Mouse (Mus musculus) MEL (cell line): ENCODE results near the gene Lyar. TPM values are rescaled to one million over a fixed set of nuclear protein-coding genes. Genes with fewer than 3 reads are reported as not detected.
A peak's percentile ranks its signal among the peaks of the same experiment; 100 is the strongest.

Experiments
- DNase-seq: peaks from one replicate; pipeline ENCODE4 v3.0.0; 2011; ENCODE audit warnings: low read depth, low spot score
- H3K27ac ChIP-seq: 2 replicates; pipeline ENCODE4 v1.5.1; 2012; ENCODE audit warnings: low read depth, mild to moderate bottlenecking, control low read depth, low read length, moderate library complexity; ENCODE audit not compliant: control insufficient read depth
- H3K27me3 ChIP-seq, 2 experiments: fragments of 150-350 bp in 1 of 2; sonication (generic) in 1 of 2; 2 replicates each; pipeline ENCODE4 v1.6.1; 2012; ENCODE audit warnings: low read length in 2 of 2, mild to moderate bottlenecking in 2 of 2, improper control_type of control experiment in 1 of 2, moderate library complexity in 1 of 2; ENCODE audit not compliant: insufficient read depth in 2 of 2, control insufficient read depth in 1 of 2
- H3K36me3 ChIP-seq, 2 experiments: 2 replicates each; pipeline ENCODE4 v1.6.1; 2012 to 2014; ENCODE audit warnings: low read length in 2 of 2, improper control_type of control experiment in 1 of 2, inconsistent platforms in 1 of 2, mild to moderate bottlenecking in 1 of 2; ENCODE audit not compliant: insufficient read depth in 2 of 2, control insufficient read depth in 1 of 2
- H3K4me1 ChIP-seq, 2 experiments: fragments of 150-350 bp in 1 of 2; sonication (generic) in 1 of 2; 2 replicates each; pipeline ENCODE4 v1.6.1; 2012; ENCODE audit warnings: low read length in 2 of 2, improper control_type of control experiment in 1 of 2, mild to moderate bottlenecking in 1 of 2; ENCODE audit not compliant: insufficient read depth in 2 of 2, control insufficient read depth in 1 of 2
- H3K4me3 ChIP-seq, 2 experiments: fragments of 150-350 bp in 1 of 2; sonication (generic) in 1 of 2; 2 replicates each; pipeline ENCODE4 v1.5.1; 2012; ENCODE audit warnings: low read depth in 2 of 2, low read length in 2 of 2, mild to moderate bottlenecking in 2 of 2, moderate library complexity in 2 of 2, control low read depth in 1 of 2, improper control_type of control experiment in 1 of 2; ENCODE audit not compliant: control insufficient read depth in 1 of 2, insufficient read depth in 1 of 2
- H3K79me2 ChIP-seq: 2 replicates; pipeline ENCODE4 v1.6.1; 2012; ENCODE audit warnings: mild to moderate bottlenecking, low read length, moderate library complexity; ENCODE audit not compliant: control insufficient read depth, poor library complexity, insufficient read depth
- H3K9ac ChIP-seq: 2 replicates; pipeline ENCODE4 v1.6.1; 2012; ENCODE audit warnings: low read depth, mild to moderate bottlenecking, control low read depth, low read length, moderate library complexity; ENCODE audit not compliant: control insufficient read depth, poor library complexity, severe bottlenecking
- H3K9me3 ChIP-seq: fragments of 150-350 bp; sonication (generic); replicated peaks from 2 replicates; pipeline ENCODE4 v1.6.1; 2012; ENCODE audit warnings: mild to moderate bottlenecking, low read length, improper control_type of control experiment, moderate library complexity; ENCODE audit not compliant: insufficient read depth
- BHLHE40 ChIP-seq: IDR thresholded peaks from 2 replicates; pipeline ENCODE4 v1.6.1; 2012; ENCODE audit warnings: low read depth, mild to moderate bottlenecking, inconsistent platforms, low read length, improper control_type of control experiment, borderline replicate concordance
- CHD1 ChIP-seq: IDR thresholded peaks from 2 replicates; pipeline ENCODE4 v1.6.1; 2012; ENCODE audit warnings: low read depth, mild to moderate bottlenecking, inconsistent platforms, low read length, improper control_type of control experiment
- CHD2 ChIP-seq: IDR thresholded peaks from 2 replicates; pipeline ENCODE4 v1.6.1; 2011; ENCODE audit warnings: low read length, improper control_type of control experiment
- CTCF ChIP-seq, 3 experiments: IDR thresholded peaks in 2 of 3; conservative IDR thresholded peaks in 1 of 3; 2 replicates each; pipeline ENCODE4 v1.5.1; 2011 to 2012; ENCODE audit warnings: low read length in 3 of 3, low read depth in 2 of 3, mild to moderate bottlenecking in 2 of 3, improper control_type of control experiment in 1 of 3, inconsistent platforms in 1 of 3, mixed read lengths in 1 of 3, moderate library complexity in 1 of 3; ENCODE audit not compliant: control insufficient read depth in 1 of 3, insufficient read depth in 1 of 3, poor library complexity in 1 of 3, severe bottlenecking in 1 of 3
- E2F4 ChIP-seq: IDR thresholded peaks from 2 replicates; pipeline ENCODE4 v1.6.1; 2011; ENCODE audit warnings: low read depth, low read length, improper control_type of control experiment, borderline replicate concordance
- ELF1 ChIP-seq: IDR thresholded peaks from 2 replicates; pipeline ENCODE4 v1.6.1; 2014; ENCODE audit warnings: low read depth, mild to moderate bottlenecking, inconsistent platforms, low read length, improper control_type of control experiment, moderate library complexity
- EP300 ChIP-seq, 2 experiments: IDR thresholded peaks; 2 replicates each; pipeline ENCODE4 v1.6.1; 2011; ENCODE audit warnings: improper control_type of control experiment in 2 of 2, low read length in 2 of 2, low read depth in 1 of 2, mild to moderate bottlenecking in 1 of 2
- ETS1 ChIP-seq: IDR thresholded peaks from 2 replicates; pipeline ENCODE4 v1.6.1; 2012; ENCODE audit warnings: low read depth, mild to moderate bottlenecking, inconsistent platforms, low read length, improper control_type of control experiment, moderate library complexity
- GABPA ChIP-seq: IDR thresholded peaks from 2 replicates; pipeline ENCODE4 v1.6.1; 2012; ENCODE audit warnings: low read depth, mild to moderate bottlenecking, inconsistent platforms, low read length, improper control_type of control experiment, moderate library complexity
- GATA1 ChIP-seq: IDR thresholded peaks from 2 replicates; pipeline ENCODE4 v1.6.1; 2011; ENCODE audit warnings: low read depth, low read length, improper control_type of control experiment
- HCFC1 ChIP-seq: IDR thresholded peaks from 2 replicates; pipeline ENCODE4 v1.6.1; 2012; ENCODE audit warnings: low read depth, mild to moderate bottlenecking, inconsistent platforms, low read length, improper control_type of control experiment, moderate library complexity
- JUND ChIP-seq: IDR thresholded peaks from 2 replicates; pipeline ENCODE4 v1.6.1; 2011; ENCODE audit warnings: low read depth, mild to moderate bottlenecking, improper control_type of control experiment, low read length
- KAT2A ChIP-seq: conservative IDR thresholded peaks from 2 replicates; pipeline ENCODE4 v1.6.1; 2012; ENCODE audit warnings: low read depth, low read length, improper control_type of control experiment, inconsistent platforms
- MAFK ChIP-seq: IDR thresholded peaks from 2 replicates; pipeline ENCODE4 v1.6.1; 2011; ENCODE audit warnings: low read depth, mild to moderate bottlenecking, low read length, improper control_type of control experiment, borderline replicate concordance
- MAX ChIP-seq: IDR thresholded peaks from 2 replicates; pipeline ENCODE4 v1.6.1; 2011; ENCODE audit warnings: low read length, improper control_type of control experiment
- MAZ ChIP-seq: IDR thresholded peaks from 2 replicates; pipeline ENCODE4 v1.6.1; 2012; ENCODE audit warnings: low read depth, mild to moderate bottlenecking, inconsistent platforms, low read length, improper control_type of control experiment
- MEF2A ChIP-seq: IDR thresholded peaks from 2 replicates; pipeline ENCODE4 v1.6.1; 2014; ENCODE audit warnings: low read depth, mild to moderate bottlenecking, inconsistent platforms, low read length, improper control_type of control experiment; ENCODE audit not compliant: poor library complexity, insufficient replicate concordance, severe bottlenecking; ENCODE audit errors: extremely low read depth
- MXI1 ChIP-seq: IDR thresholded peaks from 2 replicates; pipeline ENCODE4 v1.6.1; 2011; ENCODE audit warnings: mild to moderate bottlenecking, low read depth, low read length, improper control_type of control experiment
- MYB ChIP-seq: IDR thresholded peaks from 2 replicates; pipeline ENCODE4 v1.6.1; 2011; ENCODE audit warnings: mild to moderate bottlenecking, low read depth, low read length, improper control_type of control experiment
- MYC ChIP-seq: IDR thresholded peaks from 2 replicates; pipeline ENCODE4 v1.6.1; 2011; ENCODE audit warnings: low read depth, mild to moderate bottlenecking, low read length, improper control_type of control experiment, moderate library complexity
- NELFE ChIP-seq: IDR thresholded peaks from 2 replicates; pipeline ENCODE4 v1.6.1; 2011; ENCODE audit warnings: low read depth, low read length, improper control_type of control experiment
- NRF1 ChIP-seq: IDR thresholded peaks from 2 replicates; pipeline ENCODE4 v1.6.1; 2014; ENCODE audit warnings: low read depth, mild to moderate bottlenecking, inconsistent platforms, low read length, improper control_type of control experiment, moderate library complexity; ENCODE audit not compliant: poor library complexity, insufficient read depth, severe bottlenecking
- POLR2A ChIP-seq, 2 experiments: IDR thresholded peaks; 2 replicates each; pipeline ENCODE4 v1.6.1; 2011 to 2012; ENCODE audit warnings: low read length in 2 of 2, mild to moderate bottlenecking in 2 of 2, control low read depth in 1 of 2, improper control_type of control experiment in 1 of 2, low read depth in 1 of 2, moderate library complexity in 1 of 2; ENCODE audit not compliant: control insufficient read depth in 1 of 2, insufficient read depth in 1 of 2, poor library complexity in 1 of 2
- POLR2AphosphoS2 ChIP-seq: IDR thresholded peaks from 2 replicates; pipeline ENCODE4 v1.6.1; 2011; ENCODE audit warnings: low read length, improper control_type of control experiment
- POLR2AphosphoS5 ChIP-seq: IDR thresholded peaks from 2 replicates; pipeline ENCODE4 v1.6.1; 2012; ENCODE audit warnings: low read depth, borderline replicate concordance, mild to moderate bottlenecking, inconsistent platforms, low read length, moderate library complexity, mixed read lengths
- RAD21 ChIP-seq: IDR thresholded peaks from 2 replicates; pipeline ENCODE4 v1.6.1; 2011; ENCODE audit warnings: mild to moderate bottlenecking, low read depth, low read length, improper control_type of control experiment
- RCOR1 ChIP-seq: IDR thresholded peaks from 2 replicates; pipeline ENCODE4 v1.6.1; 2012; ENCODE audit warnings: low read depth, mild to moderate bottlenecking, inconsistent platforms, low read length, improper control_type of control experiment
- SIN3A ChIP-seq: IDR thresholded peaks from 2 replicates; pipeline ENCODE4 v1.6.1; 2012; ENCODE audit warnings: low read length, improper control_type of control experiment, inconsistent platforms
- SMC3 ChIP-seq: IDR thresholded peaks from 2 replicates; pipeline ENCODE4 v1.6.1; 2011; ENCODE audit warnings: low read depth, low read length, improper control_type of control experiment
- TAL1 ChIP-seq: IDR thresholded peaks from 2 replicates; pipeline ENCODE4 v1.6.1; 2012; ENCODE audit warnings: mild to moderate bottlenecking, inconsistent platforms, low read length, moderate library complexity, mixed read lengths
- TBP ChIP-seq: IDR thresholded peaks from 2 replicates; pipeline ENCODE4 v1.8.0; 2011; ENCODE audit warnings: low read depth, low read length, improper control_type of control experiment
- TCF12 ChIP-seq: IDR thresholded peaks from 2 replicates; pipeline ENCODE4 v1.6.1; 2014; ENCODE audit warnings: low read depth, mild to moderate bottlenecking, inconsistent platforms, low read length, improper control_type of control experiment, moderate library complexity
- USF1 ChIP-seq: IDR thresholded peaks from 2 replicates; pipeline ENCODE4 v1.6.1; 2014; ENCODE audit warnings: low read depth, mild to moderate bottlenecking, inconsistent platforms, low read length, improper control_type of control experiment, moderate library complexity
- USF2 ChIP-seq, 2 experiments: IDR thresholded peaks; 2 replicates each; pipeline ENCODE4 v1.6.1; 2011 to 2012; ENCODE audit warnings: improper control_type of control experiment in 2 of 2, low read length in 2 of 2, borderline replicate concordance in 1 of 2, inconsistent platforms in 1 of 2, low read depth in 1 of 2, mild to moderate bottlenecking in 1 of 2; ENCODE audit not compliant: insufficient read depth in 1 of 2
- ZC3H11A ChIP-seq: IDR thresholded peaks from 2 replicates; pipeline ENCODE4 v1.6.1; 2012; ENCODE audit warnings: low read depth, mild to moderate bottlenecking, inconsistent platforms, low read length, improper control_type of control experiment
- ZKSCAN1 ChIP-seq: IDR thresholded peaks from 2 replicates; pipeline ENCODE4 v1.6.1; 2012; ENCODE audit warnings: low read depth, mild to moderate bottlenecking, inconsistent platforms, low read length, improper control_type of control experiment, moderate library complexity
- ZMIZ1 ChIP-seq: IDR thresholded peaks from 2 replicates; pipeline ENCODE4 v1.6.1; 2012; ENCODE audit warnings: low read depth, mild to moderate bottlenecking, inconsistent platforms, low read length, improper control_type of control experiment, moderate library complexity
- ZNF384 ChIP-seq: IDR thresholded peaks from 2 replicates; pipeline ENCODE4 v1.6.1; 2012; ENCODE audit warnings: low read depth, mild to moderate bottlenecking, inconsistent platforms, low read length, improper control_type of control experiment
- polyA plus RNA-seq, 2 experiments: library from polyadenylated mRNA; stranded (reverse) in 1 of 2; unstranded in 1 of 2; fragments of >175 nt in 1 of 2; fragments of >200 nt in 1 of 2; gene quantifications; 2 replicates each; pipeline versions ENCODE4 v1.2.1 to v1.2.4; 2012; ENCODE audit warnings: low replicate concordance in 2 of 2, low read depth in 1 of 2; ENCODE audit not compliant: insufficient read length in 2 of 2, insufficient read depth in 1 of 2, missing spikeins in 1 of 2
- total RNA-seq: library from RNA; depleted of rRNA; stranded (reverse); fragments of 300-350 nt; gene quantifications from 2 replicates; pipeline ENCODE4 v1.2.3, GENCODE M21; 2012

Lyar gene
- total and polyA plus RNA-seq, 3 experiments, result 333 to 678 (median 507) TPM

GRCm38 (mm10) chr5:38255644-38256043 lies 35.4 kb downstream of the Lyar start:
- H3K79me2 ChIP-seq, result peaks cover 8% of the 10 kb centered on the region
- peaks cover 0 to 7% of the 10 kb centered on the region in 2 experiments; a peak in 2 of 4 replicates for H3K36me3 ChIP-seq
- peak; percentile 78 for DNase-seq
- peak overlapping the region in 1 of 2 experiments; percentile 39; a peak in 3 of 4 replicates for H3K4me3 ChIP-seq
- H3K4me1 ChIP-seq, result peaks cover 3 to 9% of the 10 kb centered on the region in 2 experiments; a peak in 2 of 4 replicates
- peak overlapping the region; percentile 16; the same call in 1 of the 2 replicates for H3K27ac ChIP-seq
- H3K27me3 ChIP-seq, result no peaks in the 10 kb centered on the region
- H3K9ac ChIP-seq, result no peak overlapping the region
- H3K9me3 ChIP-seq, result no peaks in the 10 kb centered on the region
- no peak for TF ChIP-seq NELFE
- no peak for TF ChIP-seq ELF1
- TF ChIP-seq SMC3, result no peak
- peak in 1 of 3 experiments; percentile 2; a peak in 1 of 6 replicates for TF ChIP-seq CTCF (IDR thresholded peaks at IDR 0.05 in 2 of 3, conservative IDR thresholded peaks at IDR 0.05 in 1 of 3; ENCODE audit: control insufficient read depth in 1 of 3, insufficient read depth in 1 of 3, low read depth in 2 of 3, low read length in 3 of 3, poor library complexity in 1 of 3, severe bottlenecking in 1 of 3)
- TF ChIP-seq NRF1, result no peak
- TF ChIP-seq ZKSCAN1, result no peak
- no peak for TF ChIP-seq MYC
- TF ChIP-seq MAFK, result no peak
- TF ChIP-seq TAL1, result peak; percentile 33
- 0 out of 2 replicates have a peak, but pooled peaks have one; percentile 29 for TF ChIP-seq SIN3A
- peak; percentile 60 to 84 for TF ChIP-seq EP300 (IDR thresholded peaks at IDR 0.05; ENCODE audit: low read depth in 1 of 2, low read length in 2 of 2)
- TF ChIP-seq MEF2A, result no peak
- no peak for TF ChIP-seq ZC3H11A
- no peak for TF ChIP-seq ZNF384
- no peak for TF ChIP-seq ZMIZ1
- no peak for TF ChIP-seq POLR2A (IDR thresholded peaks at IDR 0.05; ENCODE audit: control insufficient read depth in 1 of 2, insufficient read depth in 1 of 2, low read depth in 1 of 2, low read length in 2 of 2, poor library complexity in 1 of 2)
- TF ChIP-seq CHD2, result no peak
- no peak for TF ChIP-seq GABPA
- TF ChIP-seq RCOR1, result no peak; the same call in 1 of the 2 replicates
- no peak for TF ChIP-seq MYB
- no peak for TF ChIP-seq CHD1
- no peak for TF ChIP-seq E2F4
- no peak for TF ChIP-seq MXI1
- no peak for TF ChIP-seq USF2 (IDR thresholded peaks at IDR 0.05; ENCODE audit: borderline replicate concordance in 1 of 2, insufficient read depth in 1 of 2, low read depth in 1 of 2, low read length in 2 of 2)
- no peak for TF ChIP-seq KAT2A
- TF ChIP-seq RAD21, result no peak
- no peak for TF ChIP-seq JUND
- no peak for TF ChIP-seq HCFC1
- no peak for TF ChIP-seq POLR2AphosphoS5
- no peak for TF ChIP-seq BHLHE40
- TF ChIP-seq POLR2AphosphoS2, result no peak
- 0 out of 2 replicates have a peak, but pooled peaks have one; percentile 26 for TF ChIP-seq TCF12
- no peak for TF ChIP-seq TBP
- peak; percentile 70; the same call in 1 of the 2 replicates for TF ChIP-seq GATA1
- TF ChIP-seq ETS1, result peak; percentile 51; the same call in 1 of the 2 replicates
- no peak for TF ChIP-seq MAZ
- TF ChIP-seq USF1, result no peak
- TF ChIP-seq MAX, result 0 out of 2 replicates have a peak, but pooled peaks have one; percentile 37
